7 mouse cellular contexts compared by ENCODE assay signal in the genomic region with DNA sequence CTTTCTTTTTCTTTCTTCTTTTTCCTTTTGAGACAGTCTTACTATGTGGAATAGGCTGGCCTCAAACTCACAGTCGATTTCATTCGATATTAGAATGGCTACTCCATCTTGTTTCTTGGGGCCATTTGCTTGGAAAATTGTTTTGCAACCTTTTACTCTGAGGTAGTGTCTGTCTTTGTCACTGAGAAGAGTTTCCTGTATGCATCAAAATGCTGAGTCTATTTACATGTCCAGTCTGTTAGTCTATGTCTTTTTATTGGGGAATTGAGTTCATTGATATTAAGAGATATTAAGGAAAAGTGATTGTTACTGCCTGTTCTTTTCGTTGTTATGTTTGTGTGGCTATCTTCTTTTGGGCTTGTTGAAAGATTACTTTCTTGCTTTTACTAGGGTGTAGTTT. TPM values are rescaled to one million over a fixed set of nuclear protein-coding genes. Genes with fewer than 3 reads are reported as not detected.
"Had no signal": no experiment of that assay in that cellular context is flagged by ENCODE, and none has a peak within 500 bp of the region (broad histone marks: within the 10 kb centered on the region; RNA-seq: fewer than 3 reads in every experiment).

No protein-coding gene starts in this region.

RNA-seq across cellular contexts. Expression of a gene that starts 7.4 kb away (rescaled TPM):
- polyA plus RNA-seq: heart, embryonic 11.5 days; hindbrain, embryonic 11.5 days; hindbrain, embryonic 13.5 days; hindbrain, postnatal 0 days; limb, embryonic 11.5 days; limb, embryonic 13.5 days; liver, embryonic 11.5 days had no signal
